Mouse (Mus musculus) spleen, adult 2 months (tissue): ENCODE measurements around the gene Styk1. TPM values are rescaled to one million over a fixed set of nuclear protein-coding genes. Genes with fewer than 3 reads are reported as not detected.

Experiments used
- DNase-seq, 2 experiments: peaks; one replicate each; pipeline versions ENCODE4 v3.0.0 to v3.0.0-alpha.2; 2012 to 2021; ENCODE audit warnings: low spot score in 2 of 2, low read depth in 1 of 2
- H3K27ac ChIP-seq: fragments of 200-500 bp; 2 replicates; pipeline ENCODE4 v1.5.1; 2012; ENCODE audit warnings: low read length, inconsistent platforms; ENCODE audit not compliant: insufficient read depth
- H3K27me3 ChIP-seq: fragments of 200-500 bp; 2 replicates; pipeline ENCODE4 v1.6.1; 2012; ENCODE audit warnings: mild to moderate bottlenecking, moderate library complexity, low read length, inconsistent platforms; ENCODE audit not compliant: control insufficient read depth, insufficient read depth
- H3K36me3 ChIP-seq: fragments of 200-500 bp; 2 replicates; pipeline ENCODE4 v1.6.1; 2012; ENCODE audit warnings: mild to moderate bottlenecking, low read length, inconsistent platforms; ENCODE audit not compliant: control insufficient read depth, insufficient read depth
- H3K4me1 ChIP-seq: fragments of 200-500 bp; 2 replicates; pipeline ENCODE4 v1.6.1; 2011; ENCODE audit warnings: inconsistent platforms; ENCODE audit not compliant: control insufficient read depth, insufficient read depth, insufficient read length
- H3K4me3 ChIP-seq: fragments of 200-500 bp; 2 replicates; pipeline ENCODE4 v1.5.1; 2011; ENCODE audit warnings: mild to moderate bottlenecking, inconsistent platforms; ENCODE audit not compliant: insufficient read depth, insufficient read length; ENCODE audit errors: extremely low read depth
- CTCF ChIP-seq: fragments of 200-500 bp; IDR thresholded peaks from 2 replicates; pipeline ENCODE4 v1.5.1; 2011; ENCODE audit warnings: mild to moderate bottlenecking, inconsistent platforms; ENCODE audit not compliant: insufficient read depth, insufficient read length, insufficient replicate concordance; ENCODE audit errors: extremely low read depth
- POLR2A ChIP-seq: fragments of 200-500 bp; IDR thresholded peaks from 2 replicates; pipeline ENCODE4 v1.6.1; 2011; ENCODE audit warnings: low read depth, low read length, inconsistent platforms
- WGBS: fragments of 180-500 bp; shearing (Covaris S2); methylation state at CpG from one replicate; pipeline ENCODE4 v1.1.7; 2018; 5-methylcytosine and 5-hydroxymethylcytosine counted together
- polyA plus RNA-seq: library from polyadenylated mRNA; depleted of rRNA; stranded (reverse); fragments of >200 nt; gene quantifications from 2 replicates; pipeline ENCODE4 v1.2.3, GENCODE M21; 2012; rRNA removed

Gene Styk1
- polyA plus RNA-seq: 0.40 and 1.3 TPM in 2 replicates

DNA sequence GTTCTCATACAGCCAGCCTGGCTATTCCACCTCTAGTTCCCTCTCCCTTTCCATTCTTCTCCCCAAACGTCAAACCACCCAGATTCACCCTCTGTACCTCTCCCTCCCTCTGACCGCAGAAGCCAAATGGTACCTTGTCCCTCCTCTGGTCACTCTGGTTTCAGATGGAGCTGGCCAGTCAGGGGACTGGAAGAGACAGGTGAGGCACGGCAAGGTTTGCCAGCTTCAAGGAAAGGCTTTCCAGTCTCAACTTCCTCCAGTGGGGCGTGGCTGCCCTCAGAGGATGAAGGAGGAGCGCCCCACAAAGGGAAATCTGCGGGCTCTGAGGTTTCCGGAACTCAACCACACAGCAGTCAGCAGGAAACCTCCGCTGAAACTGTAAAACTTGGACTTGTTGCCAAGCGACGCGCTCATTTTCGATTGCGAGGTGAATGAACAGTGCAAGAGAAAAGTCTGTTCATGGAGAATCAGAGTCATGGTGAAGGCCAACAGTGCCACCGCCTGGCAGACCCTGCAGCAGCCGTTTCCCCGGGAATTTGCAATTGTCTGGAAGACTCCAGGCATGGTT, at the start of gene Styk1:
Gene Styk1 (minus strand): TSS at position 246 of the 568 bp plus-strand sequence.
- WGBS: under 1% methylated on average over 16 of the region's 16 CpGs
- Histone ChIP-seq H3K4me3 (no peak within 1 kb of the TSS), H3K4me1 (peaks cover 8% of the 10 kb centered on the region; the same call in 1 of the 2 replicates), H3K36me3 (no peaks in the 10 kb centered on the region), H3K27ac (no peak within 1 kb of the TSS), H3K27me3 (peaks cover 8% of the 10 kb centered on the region; the same call in 1 of the 2 replicates)
- peak; percentile 66 to 67 for DNase-seq
- TF ChIP-seq POLR2A (no peak), CTCF (peak; percentile 65; the same call in 1 of the 2 replicates)

- WGBS: 67% methylated on average over 2 of the region's 2 CpGs
Observed at GRCm38 (mm10) chr6:131403036-131403435, 49.6 kb upstream of the Styk1 start.

GRCm38 (mm10) chr6:131402606-131403005, 49.2 kb upstream of the Styk1 start:
- Histone ChIP-seq H3K4me3 (no peak overlapping the region), H3K36me3 (no peaks in the 10 kb centered on the region), H3K4me1 (no peaks in the 10 kb centered on the region), H3K27ac (no peak overlapping the region), H3K27me3 (no peaks in the 10 kb centered on the region)
- no peak for DNase-seq
- TF ChIP-seq CTCF (no peak), POLR2A (no peak)

More at GRCm38 (mm10) chr6:131403036-131403435, 49.6 kb upstream of the Styk1 start:
- Histone ChIP-seq H3K36me3 (no peaks in the 10 kb centered on the region), H3K4me3 (no peak overlapping the region), H3K27me3 (no peaks in the 10 kb centered on the region), H3K27ac (no peak overlapping the region), H3K4me1 (no peaks in the 10 kb centered on the region)
- TF ChIP-seq POLR2A (no peak), CTCF (no peak)
- no peak for DNase-seq

- TF ChIP-seq POLR2A: no peak
- TF ChIP-seq CTCF: no peak
- 94% methylated on average over 2 of the region's 2 CpGs for WGBS
- no peaks in the 10 kb centered on the region for H3K4me1 ChIP-seq
- DNase-seq: no peak
- no peaks in the 10 kb centered on the region for H3K36me3 ChIP-seq
- no peaks in the 10 kb centered on the region for H3K27me3 ChIP-seq
- no peak overlapping the region for H3K27ac ChIP-seq
- H3K4me3 ChIP-seq: no peak overlapping the region
Observed at GRCm38 (mm10) chr6:131401259-131401658, 47.9 kb upstream of the Styk1 start.

DNA sequence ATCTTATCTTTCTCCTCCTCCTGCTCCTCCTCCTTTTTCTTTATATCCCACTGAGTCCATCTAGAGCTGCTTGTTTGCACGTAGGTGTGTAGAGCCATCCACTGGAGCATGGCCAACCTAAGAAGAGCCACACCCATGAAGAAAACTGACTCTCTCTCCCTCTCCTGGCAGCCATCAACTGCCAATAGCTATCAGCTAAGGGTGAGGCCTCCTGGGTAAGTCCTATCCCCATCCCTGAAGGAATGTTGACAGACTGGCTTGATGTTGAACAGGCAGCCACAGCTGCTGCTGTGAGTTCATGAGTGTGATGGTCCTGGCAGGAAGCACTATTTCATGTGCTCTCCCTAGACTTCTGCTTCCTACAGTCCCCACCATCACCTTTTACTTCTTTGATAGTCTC, 43.3 kb upstream of the Styk1 start:
- Histone ChIP-seq H3K36me3 (no peaks in the 10 kb centered on the region), H3K27ac (no peak overlapping the region), H3K27me3 (no peaks in the 10 kb centered on the region), H3K4me3 (no peak overlapping the region), H3K4me1 (no peaks in the 10 kb centered on the region)
- DNase-seq: no peak
- 61% methylated on average over 1 of the region's 1 CpGs for WGBS
- TF ChIP-seq CTCF (no peak), POLR2A (no peak)

DNA sequence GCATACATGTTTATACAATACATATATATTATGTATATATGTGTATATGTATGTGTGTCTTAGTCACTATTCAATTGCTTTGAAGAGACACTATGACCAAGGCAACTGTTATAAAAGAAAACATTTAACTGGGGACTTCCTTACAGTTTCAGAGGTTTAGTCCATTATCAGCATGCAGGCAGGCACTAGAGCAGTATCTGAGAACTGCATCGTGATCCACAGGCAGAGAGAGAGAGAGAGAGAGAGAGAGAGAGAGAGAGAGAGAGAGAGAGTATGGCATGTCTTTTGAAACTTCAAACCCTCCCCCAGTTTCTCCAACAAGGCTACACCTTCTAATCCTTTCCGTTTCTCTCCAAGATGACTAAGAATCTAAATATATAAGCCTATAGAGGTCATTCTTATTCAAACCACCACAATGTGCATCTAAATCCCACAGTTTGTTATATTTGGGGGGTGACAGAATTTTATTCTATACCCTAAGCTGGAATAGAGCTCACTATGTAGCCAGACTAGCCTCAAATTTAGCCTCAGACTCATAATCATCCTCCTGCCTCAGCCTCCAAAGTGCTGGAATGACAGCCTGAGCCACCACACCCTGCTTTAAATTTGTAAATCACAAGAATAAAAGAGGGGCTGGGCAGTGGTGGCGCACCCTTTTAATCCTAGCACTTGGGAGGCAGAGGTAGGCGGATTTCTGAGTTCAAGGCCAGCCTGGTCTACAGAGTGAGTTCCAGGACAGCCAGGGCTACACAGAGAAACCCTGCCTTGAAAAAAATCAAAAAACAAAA, 40.7 kb upstream of the Styk1 start:
- TF ChIP-seq CTCF (no peak), POLR2A (no peak)
- H3K27me3 ChIP-seq: no peaks in the 10 kb centered on the region
- 73% methylated on average over 4 of the region's 4 CpGs for WGBS

More for the DNA sequence above, 40.7 kb upstream of the Styk1 start:
- Histone ChIP-seq H3K36me3 (no peaks in the 10 kb centered on the region), H3K4me1 (no peaks in the 10 kb centered on the region), H3K4me3 (no peak overlapping the region), H3K27ac (no peak overlapping the region)
- DNase-seq: no peak
